Mouse (Mus musculus): ENCODE measurements around the gene Apol6. TPM values are rescaled to one million over a fixed set of nuclear protein-coding genes. Genes with fewer than 3 reads are reported as not detected.

Apol6 gene
- not detected in 2 replicates for polyA plus RNA-seq (2016; fragmentation: Nextera tagmentation; extraction: Ambion mirVana)

- H3K4me2 ChIP-seq (replicated peaks), result no peak within 1 kb of the TSS
- H3K27ac ChIP-seq, result no peak within 1 kb of the TSS
- H3K9ac ChIP-seq, result no peak within 1 kb of the TSS
- ATAC-seq (ENCODE audit: low FRiP score), result no peak
- H3K36me3 ChIP-seq, result no peaks in the 10 kb centered on the region
- 86% methylated on average over 12 of the region's 12 CpGs for WGBS
- H3K9me3 ChIP-seq (replicated peaks), result no peaks in the 10 kb centered on the region
- peaks cover 10% of the 10 kb centered on the region; the same call in 1 of the 2 replicates for H3K4me1 ChIP-seq
- no peaks in the 10 kb centered on the region for H3K27me3 ChIP-seq
- no peak within 1 kb of the TSS for H3K4me3 ChIP-seq
Observed at GRCm38 (mm10) chr15:77044597-77045320, at the start of gene Apol6. Apol6 (plus strand) TSS chr15:77044729.

DNA sequence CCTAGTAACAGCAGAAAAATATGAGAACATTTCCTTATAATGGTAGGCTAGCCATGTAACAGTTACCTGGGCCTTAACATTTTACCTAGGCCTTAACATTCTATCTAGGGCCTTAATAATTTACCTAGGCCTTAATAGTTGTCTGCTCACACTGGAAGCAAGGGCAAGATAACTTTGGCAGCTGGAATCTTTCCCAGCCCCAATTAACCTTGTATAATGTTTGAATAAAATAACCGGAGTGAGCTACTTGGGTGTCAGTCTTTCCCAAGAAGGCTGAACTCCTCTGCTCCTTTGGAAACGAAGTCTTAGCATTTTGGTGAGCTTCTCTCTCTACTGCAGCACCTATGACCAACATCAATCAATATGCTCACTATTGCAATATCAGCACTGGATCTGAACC, 46.5 kb upstream of the Apol6 start:
- Histone ChIP-seq H3K9ac (no peak overlapping the region), H3K4me3 (no peak overlapping the region), H3K4me2 (replicated peaks) (no peak overlapping the region), H3K27me3 (peaks cover 8% of the 10 kb centered on the region; the same call in 1 of the 2 replicates), H3K27ac (no peak overlapping the region), H3K4me1 (no peaks in the 10 kb centered on the region), H3K36me3 (no peaks in the 10 kb centered on the region), H3K9me3 (replicated peaks) (no peaks in the 10 kb centered on the region)
- ATAC-seq (ENCODE audit: low FRiP score), result no peak
- 86% methylated on average over 2 of the region's 2 CpGs for WGBS

DNA sequence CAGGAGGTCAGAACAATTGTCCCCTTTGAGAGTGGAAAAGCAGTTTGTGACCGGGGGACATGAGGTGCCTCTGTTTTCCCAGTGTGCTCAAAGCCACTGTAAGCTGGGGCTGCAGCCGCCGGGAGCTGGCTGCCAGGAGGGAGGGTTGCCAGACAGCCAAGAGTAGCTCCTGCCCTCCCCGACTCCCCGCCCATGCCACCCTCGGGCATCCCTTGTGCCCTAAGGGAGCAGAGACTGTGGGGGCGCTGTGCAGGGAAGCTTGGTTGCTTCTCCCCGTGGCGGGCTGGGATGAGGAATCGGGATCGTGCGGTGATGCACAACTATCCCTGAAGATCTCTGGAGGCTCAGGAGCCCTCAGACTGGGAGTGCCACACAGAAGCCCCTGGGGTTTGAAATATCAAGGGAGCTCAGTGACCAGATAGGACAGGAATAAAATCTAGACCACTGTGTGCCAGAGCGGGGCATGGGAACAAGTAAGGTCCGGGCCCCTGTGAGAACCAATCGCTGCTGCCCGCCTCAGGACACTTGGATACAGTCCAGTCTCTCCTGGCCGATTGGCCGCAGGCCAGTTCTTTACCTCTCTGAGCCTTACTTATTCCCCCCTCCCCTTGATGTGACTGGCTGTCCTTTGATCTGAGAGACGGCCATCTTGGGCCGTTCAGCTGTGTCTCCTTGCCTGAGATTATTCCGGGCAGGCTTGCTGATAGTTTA, 45.5 kb upstream of the Apol6 start:
- WGBS, result 50% methylated on average over 21 of the region's 21 CpGs
- no peak for ATAC-seq (ENCODE audit: low FRiP score)
- no peak overlapping the region for H3K4me3 ChIP-seq
- H3K9ac ChIP-seq, result no peak overlapping the region
- no peaks in the 10 kb centered on the region for H3K4me1 ChIP-seq
- peaks cover 8% of the 10 kb centered on the region; the same call in 1 of the 2 replicates for H3K27me3 ChIP-seq
- H3K9me3 ChIP-seq (replicated peaks), result no peaks in the 10 kb centered on the region
- H3K27ac ChIP-seq, result no peak overlapping the region
- no peak overlapping the region for H3K4me2 ChIP-seq (replicated peaks)
- H3K36me3 ChIP-seq, result no peaks in the 10 kb centered on the region

GRCm38 (mm10) chr15:77003173-77003867, 41.2 kb upstream of the Apol6 start:
- no peak overlapping the region for H3K9ac ChIP-seq

GRCm38 (mm10) chr15:77003868-77004215, 40.7 kb upstream of the Apol6 start:
- WGBS, result 26% methylated on average over 3 of the region's 3 CpGs

More at GRCm38 (mm10) chr15:77003173-77003867, 41.2 kb upstream of the Apol6 start:
- Histone ChIP-seq H3K4me3 (no peak overlapping the region), H3K4me2 (replicated peaks) (no peak overlapping the region), H3K36me3 (no peaks in the 10 kb centered on the region), H3K4me1 (no peaks in the 10 kb centered on the region), H3K9me3 (replicated peaks) (no peaks in the 10 kb centered on the region), H3K27me3 (peaks cover 8% of the 10 kb centered on the region; the same call in 1 of the 2 replicates), H3K27ac (no peak overlapping the region)
- ATAC-seq (ENCODE audit: low FRiP score), result no peak
- WGBS, result 84% methylated on average over 3 of the region's 3 CpGs

GRCm38 (mm10) chr15:77008851-77009250, 35.7 kb upstream of the Apol6 start:
- peaks cover 9% of the 10 kb centered on the region for H3K4me1 ChIP-seq
- no peak overlapping the region for H3K4me3 ChIP-seq
- 94% methylated on average over 6 of the region's 6 CpGs for WGBS
- H3K9ac ChIP-seq, result no peak overlapping the region
- H3K36me3 ChIP-seq, result no peaks in the 10 kb centered on the region
- H3K9me3 ChIP-seq (replicated peaks), result no peaks in the 10 kb centered on the region
- H3K27ac ChIP-seq, result no peak overlapping the region
- H3K27me3 ChIP-seq, result no peaks in the 10 kb centered on the region
- ATAC-seq (ENCODE audit: low FRiP score), result no peak
- no peak overlapping the region for H3K4me2 ChIP-seq (replicated peaks)

More at GRCm38 (mm10) chr15:77003868-77004215, 40.7 kb upstream of the Apol6 start:
- H3K36me3 ChIP-seq, result no peaks in the 10 kb centered on the region
- no peak overlapping the region for H3K4me2 ChIP-seq (replicated peaks)
- ATAC-seq (ENCODE audit: low FRiP score), result no peak
- no peak overlapping the region for H3K4me3 ChIP-seq
- H3K4me1 ChIP-seq, result no peaks in the 10 kb centered on the region
- H3K27me3 ChIP-seq, result peaks cover 5% of the 10 kb centered on the region; the same call in 1 of the 2 replicates
- H3K27ac ChIP-seq, result no peak overlapping the region
- H3K9ac ChIP-seq, result no peak overlapping the region
- no peaks in the 10 kb centered on the region for H3K9me3 ChIP-seq (replicated peaks)

- Histone ChIP-seq H3K4me3 (no peak overlapping the region), H3K4me1 (peaks cover 18% of the 10 kb centered on the region), H3K9ac (no peak overlapping the region), H3K9me3 (replicated peaks) (no peaks in the 10 kb centered on the region), H3K36me3 (no peaks in the 10 kb centered on the region), H3K27ac (peak overlapping the region; percentile 46), H3K4me2 (replicated peaks) (peak overlapping the region; percentile 29), H3K27me3 (no peaks in the 10 kb centered on the region)
- 24% methylated on average over 15 of the region's 15 CpGs for WGBS
- peak; percentile 43; the same call in 1 of the 2 replicates for ATAC-seq (ENCODE audit: low FRiP score)
Observed at GRCm38 (mm10) chr15:77013753-77014241, 30.7 kb upstream of the Apol6 start.

- no peak for ATAC-seq (ENCODE audit: low FRiP score)
- peak overlapping the region; percentile 46 for H3K27ac ChIP-seq
- H3K4me2 ChIP-seq (replicated peaks), result no peak overlapping the region
- H3K9me3 ChIP-seq (replicated peaks), result no peaks in the 10 kb centered on the region
- H3K4me3 ChIP-seq, result no peak overlapping the region
- H3K36me3 ChIP-seq, result no peaks in the 10 kb centered on the region
- no peaks in the 10 kb centered on the region for H3K27me3 ChIP-seq
- no peak overlapping the region for H3K9ac ChIP-seq
- peaks cover 18% of the 10 kb centered on the region for H3K4me1 ChIP-seq
- 67% methylated on average over 6 of the region's 6 CpGs for WGBS
Observed at GRCm38 (mm10) chr15:77014431-77014830, 30.1 kb upstream of the Apol6 start.

GRCm38 (mm10) chr15:77014985-77015384, 29.5 kb upstream of the Apol6 start:
- ATAC-seq (ENCODE audit: low FRiP score), result no peak
- H3K4me1 ChIP-seq, result peaks cover 18% of the 10 kb centered on the region
- no peak overlapping the region for H3K4me3 ChIP-seq
- 64% methylated on average over 4 of the region's 4 CpGs for WGBS
- H3K9ac ChIP-seq, result no peak overlapping the region
- no peaks in the 10 kb centered on the region for H3K36me3 ChIP-seq
- H3K9me3 ChIP-seq (replicated peaks), result no peaks in the 10 kb centered on the region
- no peaks in the 10 kb centered on the region for H3K27me3 ChIP-seq
- no peak overlapping the region for H3K27ac ChIP-seq
- H3K4me2 ChIP-seq (replicated peaks), result no peak overlapping the region

- WGBS, result 94% methylated on average over 6 of the region's 6 CpGs
- H3K4me3 ChIP-seq, result no peak overlapping the region
- no peak overlapping the region for H3K27ac ChIP-seq
- no peak overlapping the region for H3K9ac ChIP-seq
- no peaks in the 10 kb centered on the region for H3K9me3 ChIP-seq (replicated peaks)
- no peaks in the 10 kb centered on the region for H3K36me3 ChIP-seq
- peaks cover 18% of the 10 kb centered on the region for H3K4me1 ChIP-seq
- H3K4me2 ChIP-seq (replicated peaks), result no peak overlapping the region
- ATAC-seq (ENCODE audit: low FRiP score), result no peak
- no peaks in the 10 kb centered on the region for H3K27me3 ChIP-seq
Observed at GRCm38 (mm10) chr15:77016509-77016908, 28.0 kb upstream of the Apol6 start.

DNA sequence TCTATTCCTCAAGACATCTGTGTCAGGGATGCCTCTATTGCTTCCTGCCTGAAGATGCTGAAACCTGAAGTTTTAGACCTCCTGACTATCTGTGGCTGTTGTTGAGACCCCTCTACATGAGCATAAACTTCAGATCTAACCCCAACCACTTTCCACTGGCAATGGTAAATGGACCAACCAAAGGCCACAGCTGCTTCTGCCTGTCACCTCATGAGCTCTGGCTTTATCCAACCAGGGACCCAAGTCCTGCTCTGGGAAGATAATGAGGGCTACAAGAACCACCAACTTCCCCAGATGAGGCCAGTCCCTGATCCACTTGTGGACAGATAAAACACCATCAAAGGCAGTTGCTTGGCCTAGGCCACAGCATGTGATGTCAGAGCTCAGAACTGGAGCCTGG, 26.6 kb upstream of the Apol6 start:
- H3K27ac ChIP-seq, result no peak overlapping the region
- H3K36me3 ChIP-seq, result no peaks in the 10 kb centered on the region
- H3K27me3 ChIP-seq, result no peaks in the 10 kb centered on the region
- no peak overlapping the region for H3K4me3 ChIP-seq
- H3K4me2 ChIP-seq (replicated peaks), result no peak overlapping the region
- peaks cover 18% of the 10 kb centered on the region for H3K4me1 ChIP-seq
- H3K9me3 ChIP-seq (replicated peaks), result no peaks in the 10 kb centered on the region
- ATAC-seq (ENCODE audit: low FRiP score), result no peak
- no peak overlapping the region for H3K9ac ChIP-seq

GRCm38 (mm10) chr15:77018740-77019340, 25.7 kb upstream of the Apol6 start:
- Histone ChIP-seq H3K4me1 (peaks cover 10% of the 10 kb centered on the region), H3K27ac (no peak overlapping the region), H3K4me2 (replicated peaks) (no peak overlapping the region), H3K36me3 (no peaks in the 10 kb centered on the region), H3K9me3 (replicated peaks) (no peaks in the 10 kb centered on the region), H3K9ac (no peak overlapping the region), H3K27me3 (no peaks in the 10 kb centered on the region), H3K4me3 (no peak overlapping the region)
- ATAC-seq (ENCODE audit: low FRiP score), result no peak
- 66% methylated on average over 6 of the region's 6 CpGs for WGBS

Data from hindbrain, embryonic 12.5 days (tissue).